Mouse (Mus musculus): ENCODE measurements around the gene Adprm. TPM values are rescaled to one million over a fixed set of nuclear protein-coding genes. Genes with fewer than 3 reads are reported as not detected.

The Adprm gene
- polyA plus RNA-seq, 1 experiment from 2014 or later, result 26.5 TPM

GRCm38 (mm10) chr11:67049256-67049655 is 3.1 kb downstream of the Adprm start:
- no peak for ATAC-seq
- Histone ChIP-seq H3K27me3 (replicated peaks; ENCODE audit: control insufficient read depth, insufficient read depth, low read length) (no peaks in the 10 kb centered on the region), H3K9ac (ENCODE audit: low read depth, low read length) (no peak overlapping the region), H3K4me3 (ENCODE audit: low read depth, low read length) (no peak overlapping the region), H3K36me3 (ENCODE audit: control insufficient read depth, insufficient read depth) (peaks cover 6% of the 10 kb centered on the region; the same call in 1 of the 2 replicates), H3K4me2 (replicated peaks; ENCODE audit: low read depth) (no peak overlapping the region), H3K9me3 (ENCODE audit: control insufficient read depth) (no peaks in the 10 kb centered on the region), H3K27ac (ENCODE audit: low read depth, low read length) (no peak overlapping the region), H3K4me1 (replicated peaks; ENCODE audit: control insufficient read depth, insufficient read depth, low read length) (peaks cover 6% of the 10 kb centered on the region; the same call in 1 of the 2 replicates)
- TF ChIP-seq CTCF (IDR thresholded peaks at IDR 0.05; ENCODE audit: low read depth), result peak; percentile 28
- 88% methylated on average over 3 of the region's 3 CpGs for WGBS

- H3K4me2 ChIP-seq (replicated peaks; ENCODE audit: low read depth), result no peak overlapping the region
- TF ChIP-seq CTCF (IDR thresholded peaks at IDR 0.05; ENCODE audit: low read depth), result no peak
- H3K4me3 ChIP-seq (ENCODE audit: low read depth, low read length), result no peak overlapping the region
- no peak overlapping the region for H3K27ac ChIP-seq (ENCODE audit: low read depth, low read length)
- H3K36me3 ChIP-seq (ENCODE audit: control insufficient read depth, insufficient read depth), result peaks cover 6% of the 10 kb centered on the region; the same call in 1 of the 2 replicates
- peaks cover 6% of the 10 kb centered on the region; the same call in 1 of the 2 replicates for H3K4me1 ChIP-seq (replicated peaks; ENCODE audit: control insufficient read depth, insufficient read depth, low read length)
- H3K9me3 ChIP-seq (ENCODE audit: control insufficient read depth), result no peaks in the 10 kb centered on the region
- WGBS, result 85% methylated on average over 8 of the region's 8 CpGs
- no peaks in the 10 kb centered on the region for H3K27me3 ChIP-seq (replicated peaks; ENCODE audit: control insufficient read depth, insufficient read depth, low read length)
- no peak for ATAC-seq
- H3K9ac ChIP-seq (ENCODE audit: low read depth, low read length), result no peak overlapping the region
Observed at GRCm38 (mm10) chr11:67048496-67048895, 3.9 kb downstream of the Adprm start.

GRCm38 (mm10) chr11:67047199-67047598 is 5.2 kb downstream of the Adprm start:
- H3K36me3 ChIP-seq (ENCODE audit: control insufficient read depth, insufficient read depth), result peaks cover 12% of the 10 kb centered on the region; the same call in 1 of the 2 replicates
- no peak overlapping the region for H3K9ac ChIP-seq (ENCODE audit: low read depth, low read length)
- no peak for TF ChIP-seq CTCF (IDR thresholded peaks at IDR 0.05; ENCODE audit: low read depth)
- H3K9me3 ChIP-seq (ENCODE audit: control insufficient read depth), result no peaks in the 10 kb centered on the region
- H3K4me1 ChIP-seq (replicated peaks; ENCODE audit: control insufficient read depth, insufficient read depth, low read length), result peaks cover 6% of the 10 kb centered on the region; the same call in 1 of the 2 replicates
- H3K27ac ChIP-seq (ENCODE audit: low read depth, low read length), result no peak overlapping the region
- no peak overlapping the region for H3K4me3 ChIP-seq (ENCODE audit: low read depth, low read length)
- no peaks in the 10 kb centered on the region for H3K27me3 ChIP-seq (replicated peaks; ENCODE audit: control insufficient read depth, insufficient read depth, low read length)
- no peak for ATAC-seq
- 77% methylated on average over 5 of the region's 5 CpGs for WGBS
- H3K4me2 ChIP-seq (replicated peaks; ENCODE audit: low read depth), result no peak overlapping the region

- H3K36me3 ChIP-seq (ENCODE audit: control insufficient read depth, insufficient read depth), result peaks cover 29% of the 10 kb centered on the region
- 0 out of 2 replicates have a peak overlapping the region, but pooled peaks have one; percentile 52 for H3K27ac ChIP-seq (ENCODE audit: low read depth, low read length)
- H3K4me1 ChIP-seq (replicated peaks; ENCODE audit: control insufficient read depth, insufficient read depth, low read length), result 0 out of 2 replicates have a peak, but pooled peaks cover 6% of the 10 kb centered on the region
- peak overlapping the region; percentile 21; the same call in 1 of the 2 replicates for H3K4me2 ChIP-seq (replicated peaks; ENCODE audit: low read depth)
- no peak overlapping the region for H3K4me3 ChIP-seq (ENCODE audit: low read depth, low read length)
- no peaks in the 10 kb centered on the region for H3K27me3 ChIP-seq (replicated peaks; ENCODE audit: control insufficient read depth, insufficient read depth, low read length)
- H3K9me3 ChIP-seq (ENCODE audit: control insufficient read depth), result no peaks in the 10 kb centered on the region
- H3K9ac ChIP-seq (ENCODE audit: low read depth, low read length), result no peak overlapping the region; the same call in 1 of the 2 replicates
- WGBS, result 41% methylated on average over 6 of the region's 6 CpGs
- TF ChIP-seq CTCF (IDR thresholded peaks at IDR 0.05; ENCODE audit: low read depth), result no peak
- peak; percentile 62; the same call in 1 of the 2 replicates for ATAC-seq
Observed at GRCm38 (mm10) chr11:67044959-67045358, 7.4 kb downstream of the Adprm start.

GRCm38 (mm10) chr11:67043007-67043406 is 9.4 kb downstream of the Adprm start:
- Histone ChIP-seq H3K27me3 (replicated peaks; ENCODE audit: control insufficient read depth, insufficient read depth, low read length) (no peaks in the 10 kb centered on the region), H3K9ac (ENCODE audit: low read depth, low read length) (no peak overlapping the region), H3K4me1 (replicated peaks; ENCODE audit: control insufficient read depth, insufficient read depth, low read length) (0 out of 2 replicates have a peak, but pooled peaks cover 6% of the 10 kb centered on the region), H3K4me3 (ENCODE audit: low read depth, low read length) (no peak overlapping the region), H3K9me3 (ENCODE audit: control insufficient read depth) (no peaks in the 10 kb centered on the region), H3K4me2 (replicated peaks; ENCODE audit: low read depth) (no peak overlapping the region), H3K36me3 (ENCODE audit: control insufficient read depth, insufficient read depth) (peaks cover 39% of the 10 kb centered on the region), H3K27ac (ENCODE audit: low read depth, low read length) (no peak overlapping the region)
- ATAC-seq, result no peak
- TF ChIP-seq CTCF (IDR thresholded peaks at IDR 0.05; ENCODE audit: low read depth), result no peak
- 57% methylated on average over 8 of the region's 8 CpGs for WGBS

DNA sequence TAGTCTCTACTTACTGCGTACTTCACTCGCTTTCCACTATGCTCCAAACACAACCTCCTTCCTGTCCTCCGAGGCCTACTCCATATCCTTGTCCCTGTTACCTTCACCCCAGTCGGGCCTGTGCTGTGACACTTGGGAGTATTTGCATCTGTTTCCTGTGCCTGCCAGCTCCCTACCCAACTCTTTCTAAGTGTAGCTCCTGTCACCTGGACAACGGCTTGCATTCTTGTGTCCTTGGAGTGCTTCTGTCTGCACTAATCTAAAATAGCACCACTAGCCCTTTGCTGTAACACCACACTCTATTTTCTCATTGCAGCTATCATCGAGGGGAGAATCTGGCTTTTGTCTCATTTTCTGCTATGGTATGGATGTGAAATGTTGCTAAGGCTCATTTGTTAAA is 11.9 kb downstream of the Adprm start:
- H3K4me1 ChIP-seq (replicated peaks; ENCODE audit: control insufficient read depth, insufficient read depth, low read length), result 0 out of 2 replicates have a peak, but pooled peaks cover 6% of the 10 kb centered on the region
- TF ChIP-seq CTCF (IDR thresholded peaks at IDR 0.05; ENCODE audit: low read depth), result no peak
- peaks cover 36% of the 10 kb centered on the region for H3K36me3 ChIP-seq (ENCODE audit: control insufficient read depth, insufficient read depth)
- H3K27me3 ChIP-seq (replicated peaks; ENCODE audit: control insufficient read depth, insufficient read depth, low read length), result no peaks in the 10 kb centered on the region
- H3K4me3 ChIP-seq (ENCODE audit: low read depth, low read length), result no peak overlapping the region
- H3K9ac ChIP-seq (ENCODE audit: low read depth, low read length), result no peak overlapping the region
- no peak overlapping the region for H3K4me2 ChIP-seq (replicated peaks; ENCODE audit: low read depth)
- WGBS, result 92% methylated on average over 6 of the region's 6 CpGs
- H3K9me3 ChIP-seq (ENCODE audit: control insufficient read depth), result no peaks in the 10 kb centered on the region
- H3K27ac ChIP-seq (ENCODE audit: low read depth, low read length), result no peak overlapping the region
- no peak for ATAC-seq

Measured in intestine, postnatal 0 days (tissue).